Mouse (Mus musculus) limb, embryonic 14.5 days (tissue): ENCODE data around the gene Ror1. TPM values are rescaled to one million over a fixed set of nuclear protein-coding genes. Genes with fewer than 3 reads are reported as not detected.

Source experiments
- ATAC-seq: fragments of 200-750 bp; cut with Nextera tagmentation; 2 replicates; pipeline ENCODE4 v1.8.0; 2017; ENCODE audit warnings: low read depth, moderate number of reproducible peaks, moderate TSS enrichment; ENCODE audit not compliant: low FRiP score
- DNase-seq: peaks from one replicate; pipeline ENCODE4 v3.0.0-alpha.2; 2015; ENCODE audit warnings: low spot score
- H3K27ac ChIP-seq: fragments of 300-500 bp; sonication (generic); replicated peaks from 2 replicates; pipeline ENCODE4 v1.5.1; 2014; ENCODE audit warnings: low read depth, mild to moderate bottlenecking, low read length, moderate library complexity, mixed read lengths
- H3K27me3 ChIP-seq: fragments of 300-500 bp; sonication (generic); 2 replicates; pipeline ENCODE4 v1.6.1; 2014; ENCODE audit warnings: low read length, mixed read lengths; ENCODE audit not compliant: control insufficient read depth, insufficient read depth
- H3K36me3 ChIP-seq: fragments of 300-500 bp; sonication (generic); 2 replicates; pipeline ENCODE4 v1.6.1; 2014; ENCODE audit warnings: mild to moderate bottlenecking, low read length, moderate library complexity, mixed read lengths; ENCODE audit not compliant: control insufficient read depth, insufficient read depth
- H3K4me1 ChIP-seq: fragments of 300-500 bp; sonication (generic); 2 replicates; pipeline ENCODE4 v1.6.1; 2014; ENCODE audit warnings: antibody characterized with exemption, low read length, mixed read lengths; ENCODE audit not compliant: control insufficient read depth, insufficient read depth
- H3K4me2 ChIP-seq: fragments of 300-500 bp; sonication (generic); replicated peaks from 2 replicates; pipeline ENCODE4 v1.6.1; 2014; ENCODE audit warnings: low read depth, mild to moderate bottlenecking, low read length, moderate library complexity; ENCODE audit not compliant: severe bottlenecking
- H3K4me3 ChIP-seq: fragments of 300-500 bp; sonication (generic); replicated peaks from 2 replicates; pipeline ENCODE4 v1.5.1; 2014; ENCODE audit warnings: low read length
- H3K9ac ChIP-seq: fragments of 300-500 bp; sonication (generic); 2 replicates; pipeline ENCODE4 v1.6.1; 2014; ENCODE audit warnings: mild to moderate bottlenecking, low read depth, low read length, moderate library complexity; ENCODE audit not compliant: severe bottlenecking
- H3K9me3 ChIP-seq: fragments of 300-500 bp; sonication (generic); 2 replicates; pipeline ENCODE4 v1.6.1; 2016; ENCODE audit warnings: low read length; ENCODE audit not compliant: control insufficient read depth
- POLR2A ChIP-seq: fragments of 200-500 bp; IDR thresholded peaks from 2 replicates; pipeline ENCODE4 v1.8.0; 2012; ENCODE audit warnings: inconsistent platforms, mild to moderate bottlenecking, moderate library complexity, borderline replicate concordance; ENCODE audit not compliant: insufficient read depth, insufficient read length; ENCODE audit errors: extremely low read depth
- WGBS: fragments of 180-500 bp; shearing (Covaris S2); extraction: QIAGEN DNeasy Blood & Tissue Kit; methylation state at CpG from one replicate; pipeline ENCODE4 v1.1.7; 2014; 5-methylcytosine and 5-hydroxymethylcytosine counted together
- polyA plus RNA-seq, 2 experiments: library from polyadenylated mRNA; depleted of rRNA in 1 of 2; stranded (reverse) in 1 of 2; unstranded in 1 of 2; fragments of >200 nt; fragmentation: Nextera tagmentation in 1 of 2; extraction: Ambion mirVana in 1 of 2; gene quantifications; 2 replicates each; pipeline versions ENCODE4 v1.2.1 to v1.2.3; 2012 to 2014

The Ror1 gene
- polyA plus RNA-seq, 2 experiments: 8.6 to 12.0 TPM

- peaks cover 8% of the 10 kb centered on the region for H3K36me3 ChIP-seq
- H3K4me1 ChIP-seq: peaks cover 8% of the 10 kb centered on the region; the same call in 1 of the 2 replicates
- TF ChIP-seq POLR2A: no peak
- no peaks in the 10 kb centered on the region for H3K9me3 ChIP-seq
- ATAC-seq (no peak), DNase-seq (no peak)
- no peak overlapping the region for H3K27ac ChIP-seq
- H3K27me3 ChIP-seq: no peaks in the 10 kb centered on the region
- no peak overlapping the region for H3K9ac ChIP-seq
- no peak overlapping the region for H3K4me2 ChIP-seq
- no peak overlapping the region for H3K4me3 ChIP-seq
- 11% methylated on average over 3 of the region's 3 CpGs for WGBS
Observed at GRCm38 (mm10) chr4:100446897-100447296, 351.3 kb downstream of the Ror1 start.

GRCm38 (mm10) chr4:100462493-100463120 is 367.0 kb downstream of the Ror1 start:
- H3K27ac ChIP-seq: no peak overlapping the region
- no peaks in the 10 kb centered on the region for H3K27me3 ChIP-seq
- 12% methylated on average over 9 of the region's 9 CpGs for WGBS
- no peak overlapping the region for H3K9ac ChIP-seq
- no peak for TF ChIP-seq POLR2A
- H3K4me1 ChIP-seq: peaks cover 12% of the 10 kb centered on the region; the same call in 1 of the 2 replicates
- H3K4me3 ChIP-seq: no peak overlapping the region
- DNase-seq (peak; percentile 59), ATAC-seq (peak; percentile 44)
- no peak overlapping the region for H3K4me2 ChIP-seq
- H3K36me3 ChIP-seq: no peaks in the 10 kb centered on the region
- no peaks in the 10 kb centered on the region for H3K9me3 ChIP-seq

- TF ChIP-seq POLR2A: no peak
- H3K27ac ChIP-seq: no peak within 1 kb of the TSS
- H3K9me3 ChIP-seq: no peaks in the 10 kb centered on the region
- ATAC-seq (peak; percentile 68; the same call in 1 of the 2 replicates), DNase-seq (peak; percentile 80)
- no peak within 1 kb of the TSS for H3K9ac ChIP-seq
- peak within 1 kb of the TSS; percentile 31 for H3K4me2 ChIP-seq
- no peaks in the 10 kb centered on the region for H3K27me3 ChIP-seq
- H3K4me1 ChIP-seq: 0 out of 2 replicates have a peak, but pooled peaks cover 3% of the 10 kb centered on the region
- no peaks in the 10 kb centered on the region for H3K36me3 ChIP-seq
- WGBS: 34% methylated on average over 15 of the region's 15 CpGs
- H3K4me3 ChIP-seq: 0 out of 2 replicates have a peak within 1 kb of the TSS, but pooled peaks have one; percentile 13
Observed at GRCm38 (mm10) chr4:100478592-100479321, 383.2 kb downstream of the Ror1 start, which contains the start of gene Ube2u. Gene Ube2u (plus strand): TSS chr4:100478849.

- WGBS: 95% methylated on average over 3 of the region's 3 CpGs
- H3K9ac ChIP-seq: no peak overlapping the region
Observed at GRCm38 (mm10) chr4:100488447-100488846, 392.9 kb downstream of the Ror1 start.

More at GRCm38 (mm10) chr4:100488447-100488846, 392.9 kb downstream of the Ror1 start:
- H3K4me1 ChIP-seq: no peaks in the 10 kb centered on the region
- DNase-seq (no peak), ATAC-seq (no peak)
- no peak overlapping the region for H3K4me2 ChIP-seq
- no peak overlapping the region for H3K4me3 ChIP-seq
- TF ChIP-seq POLR2A: no peak
- no peaks in the 10 kb centered on the region for H3K36me3 ChIP-seq
- H3K27me3 ChIP-seq: no peaks in the 10 kb centered on the region
- H3K27ac ChIP-seq: no peak overlapping the region
- no peaks in the 10 kb centered on the region for H3K9me3 ChIP-seq

Other genes starting within 250 kb of the Ror1 start
- 39.8 and 40.1 TPM in 2 replicates for gene Pgm1, start 166.4 kb upstream of the Ror1 start, polyA plus RNA-seq (2012; rRNA removed)
- 52.1 and 54.6 TPM in 2 replicates for gene Pgm1, start 166.4 kb upstream of the Ror1 start, polyA plus RNA-seq (2014; fragmentation: Nextera tagmentation; extraction: Ambion mirVana)
- gene Itgb3bp, start 166.0 kb upstream of the Ror1 start, polyA plus RNA-seq (2012; rRNA removed): 4.7 and 11.3 TPM in 2 replicates
- gene Itgb3bp, start 166.0 kb upstream of the Ror1 start, polyA plus RNA-seq (2014; fragmentation: Nextera tagmentation; extraction: Ambion mirVana): 31.3 and 33.1 TPM in 2 replicates